Mouse (Mus musculus) midbrain, embryonic 15.5 days (tissue): ENCODE measurements around the gene Pgf. TPM values are rescaled to one million over a fixed set of nuclear protein-coding genes. Genes with fewer than 3 reads are reported as not detected.

Experiments
- ATAC-seq: fragments of 200-750 bp; cut with Nextera tagmentation; replicated peaks from 2 replicates; pipeline ENCODE4 v1.8.0; 2017; ENCODE audit warnings: moderate TSS enrichment
- H3K27ac ChIP-seq: fragments of 300-500 bp; sonication (generic); 2 replicates; pipeline ENCODE4 v1.5.1; 2015; ENCODE audit warnings: mild to moderate bottlenecking, inconsistent platforms
- H3K27me3 ChIP-seq: fragments of 300-500 bp; sonication (generic); replicated peaks from 2 replicates; pipeline ENCODE4 v1.6.1; 2015; ENCODE audit warnings: inconsistent platforms
- H3K36me3 ChIP-seq: fragments of 300-500 bp; sonication (generic); replicated peaks from 2 replicates; pipeline ENCODE4 v1.6.1; 2015; ENCODE audit warnings: inconsistent platforms
- H3K4me1 ChIP-seq: fragments of 300-500 bp; sonication (generic); 2 replicates; pipeline ENCODE4 v1.6.1; 2015; ENCODE audit warnings: inconsistent platforms
- H3K4me2 ChIP-seq: fragments of 300-500 bp; sonication (generic); 2 replicates; pipeline ENCODE4 v1.6.1; 2015; ENCODE audit warnings: inconsistent platforms, mild to moderate bottlenecking, moderate library complexity
- H3K4me3 ChIP-seq: fragments of 300-500 bp; sonication (generic); 2 replicates; pipeline ENCODE4 v1.5.1; 2015; ENCODE audit warnings: mild to moderate bottlenecking, inconsistent platforms
- H3K9ac ChIP-seq: fragments of 300-500 bp; sonication (generic); 2 replicates; pipeline ENCODE4 v1.6.1; 2015; ENCODE audit warnings: mild to moderate bottlenecking, inconsistent platforms
- H3K9me3 ChIP-seq: fragments of 300-500 bp; sonication (generic); 2 replicates; pipeline ENCODE4 v1.6.1; 2016; ENCODE audit warnings: inconsistent platforms
- WGBS: fragments of 180-500 bp; shearing (Covaris S2); methylation state at CpG from one replicate; pipeline ENCODE4 v1.1.7; 2015; ENCODE audit warnings: mixed read lengths; 5-methylcytosine and 5-hydroxymethylcytosine counted together
- polyA plus RNA-seq: library from polyadenylated mRNA; unstranded; fragments of >200 nt; fragmentation: Nextera tagmentation; extraction: Ambion mirVana; gene quantifications from 2 replicates; pipeline ENCODE4 v1.2.1, GENCODE M21; 2015

Pgf gene
- polyA plus RNA-seq, 1 experiment from 2014 or later = 7.2 TPM

GRCm38 (mm10) chr12:85200929-85201829 is 23.6 kb upstream of the Pgf start:
- H3K4me3 ChIP-seq = no peak overlapping the region
- no peak overlapping the region for H3K9ac ChIP-seq
- H3K9me3 ChIP-seq = no peaks in the 10 kb centered on the region
- H3K4me1 ChIP-seq = peaks cover 18% of the 10 kb centered on the region
- 13% methylated on average over 24 of the region's 24 CpGs for WGBS
- H3K27ac ChIP-seq = peak overlapping the region; percentile 62
- H3K36me3 ChIP-seq = no peaks in the 10 kb centered on the region
- H3K27me3 ChIP-seq = no peaks in the 10 kb centered on the region
- ATAC-seq = peak; percentile 69
- peak overlapping the region; percentile 15; the same call in 1 of the 2 replicates for H3K4me2 ChIP-seq

DNA sequence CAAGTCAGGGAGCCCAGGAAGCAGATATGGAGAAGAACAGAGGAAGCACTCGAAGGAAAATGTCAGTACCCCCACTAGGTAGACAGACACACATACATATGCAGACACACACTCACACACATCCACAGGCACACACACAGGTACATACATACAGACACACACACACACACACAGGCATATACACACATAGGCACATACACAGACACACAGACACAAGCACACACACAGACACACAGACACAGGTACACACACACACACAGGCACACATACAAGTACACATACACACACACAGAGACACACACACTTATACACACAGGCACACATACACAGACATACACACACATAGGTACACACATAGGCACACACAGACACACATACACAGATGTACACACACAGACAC is 22.4 kb upstream of the Pgf start:
- no peak overlapping the region for H3K4me3 ChIP-seq
- H3K27me3 ChIP-seq = no peaks in the 10 kb centered on the region
- no peak for ATAC-seq
- H3K9ac ChIP-seq = no peak overlapping the region
- WGBS = 95% methylated on average over 1 of the region's 1 CpGs
- H3K4me2 ChIP-seq = no peak overlapping the region
- H3K27ac ChIP-seq = no peak overlapping the region
- H3K9me3 ChIP-seq = no peaks in the 10 kb centered on the region
- peaks cover 18% of the 10 kb centered on the region for H3K4me1 ChIP-seq
- no peaks in the 10 kb centered on the region for H3K36me3 ChIP-seq

- ATAC-seq = no peak
- H3K9me3 ChIP-seq = no peaks in the 10 kb centered on the region
- H3K27me3 ChIP-seq = no peaks in the 10 kb centered on the region
- H3K4me2 ChIP-seq = no peak overlapping the region
- H3K9ac ChIP-seq = no peak overlapping the region
- H3K36me3 ChIP-seq = no peaks in the 10 kb centered on the region
- peaks cover 18% of the 10 kb centered on the region for H3K4me1 ChIP-seq
- no peak overlapping the region for H3K27ac ChIP-seq
- 62% methylated on average over 8 of the region's 8 CpGs for WGBS
- H3K4me3 ChIP-seq = no peak overlapping the region
Observed at GRCm38 (mm10) chr12:85197936-85198335, 20.3 kb upstream of the Pgf start.

- no peak for ATAC-seq
- WGBS = 74% methylated on average over 7 of the region's 7 CpGs
- Histone ChIP-seq H3K4me1 (peaks cover 18% of the 10 kb centered on the region), H3K9ac (no peak overlapping the region), H3K27me3 (no peaks in the 10 kb centered on the region), H3K36me3 (no peaks in the 10 kb centered on the region), H3K27ac (no peak overlapping the region), H3K9me3 (no peaks in the 10 kb centered on the region), H3K4me2 (no peak overlapping the region), H3K4me3 (no peak overlapping the region)
Observed at GRCm38 (mm10) chr12:85197371-85197770, 19.8 kb upstream of the Pgf start.

GRCm38 (mm10) chr12:85196191-85196590 is 18.6 kb upstream of the Pgf start:
- Histone ChIP-seq H3K27ac (no peak overlapping the region), H3K36me3 (no peaks in the 10 kb centered on the region), H3K27me3 (no peaks in the 10 kb centered on the region), H3K9ac (no peak overlapping the region), H3K4me3 (no peak overlapping the region), H3K4me1 (peaks cover 7% of the 10 kb centered on the region), H3K4me2 (no peak overlapping the region), H3K9me3 (no peaks in the 10 kb centered on the region)
- no peak for ATAC-seq
- 90% methylated on average over 10 of the region's 10 CpGs for WGBS

- Histone ChIP-seq H3K9ac (no peak overlapping the region), H3K27ac (no peak overlapping the region), H3K27me3 (no peaks in the 10 kb centered on the region), H3K9me3 (no peaks in the 10 kb centered on the region), H3K4me1 (no peaks in the 10 kb centered on the region), H3K36me3 (no peaks in the 10 kb centered on the region), H3K4me3 (no peak overlapping the region), H3K4me2 (no peak overlapping the region)
- 73% methylated on average over 5 of the region's 5 CpGs for WGBS
- ATAC-seq = no peak
Observed at GRCm38 (mm10) chr12:85195086-85195485, 17.5 kb upstream of the Pgf start.

GRCm38 (mm10) chr12:85194623-85195018 is 17.0 kb upstream of the Pgf start:
- H3K4me1 ChIP-seq = no peaks in the 10 kb centered on the region
- no peak overlapping the region for H3K4me2 ChIP-seq
- H3K27me3 ChIP-seq = no peaks in the 10 kb centered on the region
- no peaks in the 10 kb centered on the region for H3K9me3 ChIP-seq
- no peak overlapping the region for H3K4me3 ChIP-seq
- no peaks in the 10 kb centered on the region for H3K36me3 ChIP-seq
- H3K9ac ChIP-seq = no peak overlapping the region
- WGBS = 48% methylated on average over 4 of the region's 4 CpGs
- no peak overlapping the region for H3K27ac ChIP-seq
- no peak for ATAC-seq

- Histone ChIP-seq H3K9ac (no peak overlapping the region), H3K4me1 (no peaks in the 10 kb centered on the region), H3K4me2 (no peak overlapping the region), H3K9me3 (no peaks in the 10 kb centered on the region), H3K27ac (no peak overlapping the region), H3K36me3 (no peaks in the 10 kb centered on the region), H3K4me3 (no peak overlapping the region), H3K27me3 (no peaks in the 10 kb centered on the region)
- ATAC-seq = no peak
- WGBS = 93% methylated on average over 11 of the region's 11 CpGs
Observed at GRCm38 (mm10) chr12:85193923-85194622, 16.5 kb upstream of the Pgf start.

GRCm38 (mm10) chr12:85193146-85193545 is 15.6 kb upstream of the Pgf start:
- H3K4me3 ChIP-seq = no peak overlapping the region
- H3K9ac ChIP-seq = no peak overlapping the region
- H3K27me3 ChIP-seq = no peaks in the 10 kb centered on the region
- H3K27ac ChIP-seq = no peak overlapping the region
- no peaks in the 10 kb centered on the region for H3K4me1 ChIP-seq
- H3K9me3 ChIP-seq = no peaks in the 10 kb centered on the region
- ATAC-seq = no peak
- WGBS = 79% methylated on average over 10 of the region's 10 CpGs
- no peak overlapping the region for H3K4me2 ChIP-seq
- H3K36me3 ChIP-seq = no peaks in the 10 kb centered on the region

DNA sequence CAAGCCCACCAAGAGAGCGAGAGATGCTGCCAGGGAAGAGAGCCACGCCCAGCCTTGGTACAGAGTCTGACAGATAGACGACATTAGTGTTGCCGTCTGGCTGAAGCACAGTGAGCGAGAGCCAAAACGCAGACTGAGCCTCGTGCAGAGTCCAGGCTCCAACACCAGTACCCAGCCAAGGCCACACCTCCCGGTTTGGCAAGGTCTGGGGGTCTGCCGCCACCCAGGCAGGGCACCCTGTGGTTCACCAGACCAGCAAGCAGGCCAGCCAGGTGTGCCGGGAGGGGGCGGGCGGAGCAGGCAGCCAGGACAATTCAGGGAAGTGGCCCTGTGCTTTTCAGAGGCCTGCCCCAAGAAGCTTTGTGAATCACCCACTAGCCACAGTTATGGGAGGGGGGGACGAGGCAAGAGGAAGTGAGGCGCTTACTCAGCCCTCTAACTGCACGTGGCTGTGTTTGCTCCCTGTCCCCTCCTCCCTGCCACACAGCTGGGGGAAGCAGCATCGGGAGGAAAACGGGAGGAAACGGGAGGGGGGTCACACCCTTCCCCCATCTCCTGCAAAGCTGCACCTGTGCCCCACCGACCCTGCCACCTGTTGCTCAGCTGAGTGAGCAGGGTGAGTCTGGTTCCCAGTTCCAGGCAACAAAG is 15.0 kb upstream of the Pgf start:
- ATAC-seq = no peak

GRCm38 (mm10) chr12:85190290-85190689 is 12.7 kb upstream of the Pgf start:
- Histone ChIP-seq H3K27me3 (no peaks in the 10 kb centered on the region), H3K27ac (no peak overlapping the region), H3K4me2 (no peak overlapping the region), H3K4me1 (no peaks in the 10 kb centered on the region), H3K9me3 (no peaks in the 10 kb centered on the region), H3K36me3 (no peaks in the 10 kb centered on the region), H3K9ac (no peak overlapping the region), H3K4me3 (no peak overlapping the region)
- WGBS = 76% methylated on average over 7 of the region's 7 CpGs
- ATAC-seq = no peak

More for the DNA sequence above, 15.0 kb upstream of the Pgf start:
- Histone ChIP-seq H3K9me3 (no peaks in the 10 kb centered on the region), H3K9ac (no peak overlapping the region), H3K4me2 (no peak overlapping the region), H3K4me3 (no peak overlapping the region), H3K4me1 (no peaks in the 10 kb centered on the region), H3K36me3 (no peaks in the 10 kb centered on the region), H3K27me3 (no peaks in the 10 kb centered on the region), H3K27ac (no peak overlapping the region)
- 31% methylated on average over 19 of the region's 19 CpGs for WGBS

DNA sequence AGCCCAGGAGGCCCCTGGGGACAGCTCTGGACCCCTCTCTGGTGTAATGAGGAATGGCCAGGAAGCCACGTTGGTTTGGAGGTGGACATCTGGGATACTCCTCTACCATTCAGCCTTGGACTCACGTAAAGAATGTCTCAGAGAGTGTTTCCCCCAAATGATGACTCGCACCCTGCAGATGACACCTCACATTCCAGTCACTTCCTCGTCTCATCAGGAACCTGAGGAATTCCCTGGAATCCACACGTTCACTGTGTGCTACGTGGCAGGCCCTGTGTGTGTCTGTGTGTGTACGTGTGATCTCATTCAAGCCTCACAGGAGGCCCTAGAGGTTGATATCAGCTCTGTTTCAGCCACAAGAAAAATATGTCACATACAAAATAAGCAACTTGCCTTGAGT is 8.8 kb upstream of the Pgf start:
- H3K36me3 ChIP-seq = no peaks in the 10 kb centered on the region
- no peaks in the 10 kb centered on the region for H3K9me3 ChIP-seq
- H3K9ac ChIP-seq = no peak overlapping the region
- 0 out of 2 replicates have a peak, but pooled peaks cover under 1% of the 10 kb centered on the region for H3K27me3 ChIP-seq
- no peak overlapping the region for H3K4me3 ChIP-seq
- H3K27ac ChIP-seq = no peak overlapping the region
- no peak overlapping the region for H3K4me2 ChIP-seq
- peaks cover 13% of the 10 kb centered on the region for H3K4me1 ChIP-seq
- no peak for ATAC-seq
- 79% methylated on average over 7 of the region's 7 CpGs for WGBS
